Mouse (Mus musculus) testis, adult 2 months (tissue): ENCODE results near the gene Calml4. TPM values are rescaled to one million over a fixed set of nuclear protein-coding genes. Genes with fewer than 3 reads are reported as not detected.
A peak's percentile ranks its signal among the peaks of the same experiment; 100 is the strongest.
"Not testable (repeated sequence)": the region's sequence is repeated elsewhere in the genome, so short reads cannot be mapped to it uniquely, and the experiment has no call there.

Experiments used
- H3K27ac ChIP-seq: fragments of 200-500 bp; 2 replicates; pipeline ENCODE4 v1.5.1; 2012; ENCODE audit warnings: low read depth, low read length; ENCODE audit not compliant: control insufficient read depth, insufficient read depth
- H3K27me3 ChIP-seq: fragments of 200-500 bp; 2 replicates; pipeline ENCODE4 v1.6.1; 2012; ENCODE audit warnings: mild to moderate bottlenecking, low read length, moderate library complexity; ENCODE audit not compliant: control insufficient read depth, insufficient read depth
- H3K36me3 ChIP-seq: fragments of 200-500 bp; 2 replicates; pipeline ENCODE4 v1.6.1; 2012; ENCODE audit warnings: mild to moderate bottlenecking, low read length; ENCODE audit not compliant: control insufficient read depth, insufficient read depth
- H3K4me1 ChIP-seq: fragments of 200-500 bp; 2 replicates; pipeline ENCODE4 v1.6.1; 2012; ENCODE audit warnings: low read length; ENCODE audit not compliant: control insufficient read depth, insufficient read depth
- H3K4me3 ChIP-seq: fragments of 200-500 bp; 2 replicates; pipeline ENCODE4 v1.5.1; 2012; ENCODE audit warnings: low read depth, mild to moderate bottlenecking, low read length, moderate library complexity, mixed read lengths; ENCODE audit not compliant: control insufficient read depth
- CTCF ChIP-seq: fragments of 200-500 bp; IDR thresholded peaks from 2 replicates; pipeline ENCODE4 v1.5.1; 2012; ENCODE audit warnings: low read depth, mild to moderate bottlenecking, inconsistent platforms, low read length, moderate library complexity; ENCODE audit not compliant: control insufficient read depth, insufficient read depth, insufficient replicate concordance
- POLR2A ChIP-seq: fragments of 200-500 bp; IDR thresholded peaks from 2 replicates; pipeline ENCODE4 v1.6.1; 2012; ENCODE audit warnings: low read depth, mild to moderate bottlenecking, inconsistent platforms, low read length, moderate library complexity; ENCODE audit not compliant: control insufficient read depth
- polyA plus RNA-seq: library from polyadenylated mRNA; depleted of rRNA; stranded (reverse); fragments of >200 nt; gene quantifications from 2 replicates; pipeline ENCODE4 v1.2.3, GENCODE M21; 2012

Gene Calml4
- polyA plus RNA-seq, 1 experiment = 5.2 TPM

- Histone ChIP-seq H3K27ac (no peak overlapping the region), H3K27me3 (no peaks in the 10 kb centered on the region), H3K4me1 (no peaks in the 10 kb centered on the region), H3K36me3 (no peaks in the 10 kb centered on the region; the same call in 1 of the 2 replicates), H3K4me3 (no peak overlapping the region)
- TF ChIP-seq POLR2A = no peak
- TF ChIP-seq CTCF = no peak
These were observed 9.2 kb upstream of the Calml4 start for GRCm38 (mm10) chr9:62848641-62849040.

GRCm38 (mm10) chr9:62851571-62851970 lies 6.3 kb upstream of the Calml4 start:
- no peak for TF ChIP-seq CTCF
- no peak for TF ChIP-seq POLR2A
- Histone ChIP-seq H3K36me3 (no peaks in the 10 kb centered on the region; the same call in 1 of the 2 replicates), H3K27ac (no peak overlapping the region), H3K4me1 (no peaks in the 10 kb centered on the region), H3K4me3 (no peak overlapping the region), H3K27me3 (no peaks in the 10 kb centered on the region)

- H3K36me3 ChIP-seq = no peaks in the 10 kb centered on the region; the same call in 1 of the 2 replicates
- peaks cover 10% of the 10 kb centered on the region for H3K4me1 ChIP-seq
- no peak overlapping the region for H3K4me3 ChIP-seq
- TF ChIP-seq CTCF (no peak), POLR2A (no peak)
- H3K27me3 ChIP-seq = no peaks in the 10 kb centered on the region
- H3K27ac ChIP-seq = no peak overlapping the region
These were observed 3.4 kb upstream of the Calml4 start for GRCm38 (mm10) chr9:62854483-62854882.

- Histone ChIP-seq H3K4me1 (peaks cover 10% of the 10 kb centered on the region), H3K27me3 (no peaks in the 10 kb centered on the region), H3K27ac (no peak overlapping the region; the same call in 1 of the 2 replicates), H3K4me3 (peak overlapping the region; percentile 54), H3K36me3 (no peaks in the 10 kb centered on the region)
- TF ChIP-seq CTCF (no peak), POLR2A (no peak)
These were observed 664 bp upstream of the Calml4 start for GRCm38 (mm10) chr9:62857216-62857615.

GRCm38 (mm10) chr9:62858266-62859019 lies 563 bp downstream of the Calml4 start:
- peak overlapping the region; percentile 54 for H3K4me3 ChIP-seq
- H3K27ac ChIP-seq = no peak overlapping the region
- TF ChIP-seq CTCF = no peak
- no peak for TF ChIP-seq POLR2A
- H3K27me3 ChIP-seq = no peaks in the 10 kb centered on the region
- H3K4me1 ChIP-seq = peaks cover 10% of the 10 kb centered on the region
- no peaks in the 10 kb centered on the region for H3K36me3 ChIP-seq

- not testable (repeated sequence) for H3K27ac ChIP-seq, H3K4me3 ChIP-seq, H3K36me3 ChIP-seq, H3K27me3 ChIP-seq
- H3K4me1 ChIP-seq = peaks cover 10% of the 10 kb centered on the region
These were observed 2.2 kb downstream of the Calml4 start for GRCm38 (mm10) chr9:62860102-62860501.

GRCm38 (mm10) chr9:62860866-62861265 lies 3.0 kb downstream of the Calml4 start:
- H3K27ac ChIP-seq = no peak overlapping the region
- H3K4me1 ChIP-seq = peaks cover 10% of the 10 kb centered on the region
- H3K4me3 ChIP-seq = no peak overlapping the region
- H3K36me3 ChIP-seq = no peaks in the 10 kb centered on the region
- no peaks in the 10 kb centered on the region for H3K27me3 ChIP-seq
- TF ChIP-seq POLR2A = no peak

GRCm38 (mm10) chr9:62869236-62869635 lies 11.4 kb downstream of the Calml4 start:
- H3K27ac ChIP-seq, H3K4me1 ChIP-seq, H3K4me3 ChIP-seq, H3K36me3 ChIP-seq, H3K27me3 ChIP-seq: not testable (repeated sequence)
